Mouse (Mus musculus) heart, adult 11 months (tissue): ENCODE measurements around the gene Hoxd4.

Experiments
- DNase-seq: peaks from one replicate; pipeline ENCODE4 v3.0.0; 2022

The Hoxd4 gene

GRCm38 (mm10) chr2:74679596-74679971, 32.1 kb upstream of the Hoxd4 start:
- peak; percentile 79 for DNase-seq

- DNase-seq = no peak
These were observed 31.7 kb upstream of the Hoxd4 start for GRCm38 (mm10) chr2:74679980-74680379.

- peak; percentile 53 for DNase-seq
These were observed 30.9 kb upstream of the Hoxd4 start for GRCm38 (mm10) chr2:74680561-74681398.

DNA sequence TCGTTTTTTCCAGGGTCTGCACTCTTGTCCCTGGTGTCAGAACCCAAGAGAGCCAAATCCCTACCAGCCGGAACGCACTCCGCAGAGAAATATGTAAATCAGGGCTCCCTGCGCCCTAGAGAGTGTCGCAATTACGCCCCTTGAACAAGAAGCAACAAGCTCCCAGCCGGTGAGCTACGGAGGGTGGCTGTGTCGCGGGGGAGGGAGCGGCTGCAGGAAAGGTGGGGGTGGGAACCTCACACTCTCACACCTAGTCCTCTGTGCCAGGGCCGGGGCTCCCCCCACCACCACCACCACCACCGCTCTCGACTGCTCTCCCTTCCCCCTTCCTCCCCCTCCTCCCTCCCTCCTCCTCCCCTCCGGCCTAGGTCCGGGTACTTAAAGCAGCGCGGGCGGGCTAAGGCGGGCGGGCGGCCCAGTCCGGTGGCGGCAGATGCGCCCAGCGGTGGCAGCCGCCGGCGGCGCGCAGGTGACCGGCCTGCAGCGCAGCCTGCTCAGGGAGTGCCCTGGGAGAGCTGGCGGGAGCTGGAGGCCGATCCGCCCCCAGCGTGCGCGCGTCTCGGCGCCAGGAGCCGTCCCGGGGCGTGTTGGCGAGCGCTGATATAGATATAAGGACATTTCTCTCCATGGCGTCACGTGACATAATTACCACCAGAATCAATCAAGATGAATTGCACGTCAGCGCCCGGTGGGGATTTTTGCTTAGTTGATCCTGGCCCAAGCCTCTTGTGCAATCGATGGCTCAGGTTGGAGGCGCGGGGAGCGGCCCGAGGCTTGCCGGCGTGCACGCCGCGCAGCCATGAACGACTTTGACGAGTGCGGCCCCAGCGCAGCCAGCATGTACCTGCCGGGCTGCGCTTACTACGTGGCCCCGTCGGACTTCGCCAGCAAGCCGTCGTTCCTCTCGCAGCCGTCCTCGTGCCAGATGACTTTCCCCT, 29.9 kb upstream of the Hoxd4 start:
- DNase-seq = peak; percentile 89

DNA sequence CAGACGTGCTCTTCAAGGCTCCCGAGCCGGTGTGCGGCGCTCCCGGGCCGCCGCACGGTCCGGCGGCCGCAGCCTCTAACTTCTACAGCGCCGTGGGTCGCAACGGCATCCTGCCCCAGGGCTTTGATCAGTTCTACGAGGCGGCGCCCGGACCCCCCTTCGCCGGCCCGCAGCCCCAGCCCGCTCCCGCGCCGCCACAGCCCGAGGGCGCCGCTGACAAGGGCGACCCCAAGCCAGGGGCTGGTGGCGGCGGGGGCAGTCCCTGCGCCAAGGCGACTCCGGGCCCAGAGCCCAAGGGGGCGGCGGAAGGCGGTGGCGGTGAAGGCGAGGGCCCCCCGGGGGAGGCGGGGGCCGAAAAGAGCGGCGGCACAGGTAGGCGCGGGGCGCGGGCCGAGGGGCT, 28.9 kb upstream of the Hoxd4 start:
- peak; percentile 76 for DNase-seq

GRCm38 (mm10) chr2:74683471-74683951, 28.2 kb upstream of the Hoxd4 start:
- peak; percentile 82 for DNase-seq

DNA sequence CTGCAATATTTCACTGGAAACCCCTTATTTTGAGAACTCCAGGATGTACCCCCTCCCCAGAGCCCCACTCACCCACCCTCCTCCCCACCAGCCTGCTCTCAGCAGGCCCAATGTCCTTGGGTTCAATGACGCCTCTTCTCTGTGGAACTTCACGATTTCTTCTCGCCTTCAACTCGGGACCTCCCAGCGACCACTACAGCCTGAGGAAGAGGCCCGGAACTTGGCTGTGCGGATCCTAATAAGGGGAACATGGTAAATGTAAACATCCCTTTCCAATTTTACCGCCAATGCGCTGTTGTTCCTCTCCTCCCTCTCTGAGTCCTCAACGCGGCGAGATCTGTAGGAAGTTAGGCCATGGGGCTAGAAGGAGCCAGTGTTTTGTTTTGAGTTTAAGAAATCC, 27.6 kb upstream of the Hoxd4 start:
- DNase-seq = no peak

DNA sequence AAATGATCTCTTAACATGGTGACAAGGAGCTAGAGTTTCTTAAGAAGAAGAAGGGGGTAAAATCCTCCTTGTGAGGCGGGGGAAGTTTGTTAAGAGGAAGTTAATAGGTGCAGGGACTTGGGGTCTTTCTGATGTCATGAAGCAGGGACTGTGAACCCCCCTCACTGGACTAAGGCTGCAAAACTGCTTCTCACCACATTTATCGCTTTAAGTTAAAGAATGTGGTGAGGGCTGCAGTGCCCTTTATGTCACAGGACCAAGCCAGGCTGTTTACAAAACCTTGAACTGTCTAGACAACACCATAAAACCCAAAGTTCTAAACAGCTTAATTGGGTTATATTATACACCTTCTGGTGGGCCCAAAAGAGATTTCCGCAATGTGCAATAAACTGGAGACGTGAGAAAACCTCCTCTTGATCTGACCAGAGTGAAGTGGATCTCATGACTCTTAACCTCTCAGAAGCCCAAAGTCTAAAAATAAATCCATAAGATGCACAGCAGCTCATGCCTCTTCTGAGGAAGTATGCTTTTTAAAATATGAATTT, 26.6 kb upstream of the Hoxd4 start:
- DNase-seq = peak; percentile 28

DNA sequence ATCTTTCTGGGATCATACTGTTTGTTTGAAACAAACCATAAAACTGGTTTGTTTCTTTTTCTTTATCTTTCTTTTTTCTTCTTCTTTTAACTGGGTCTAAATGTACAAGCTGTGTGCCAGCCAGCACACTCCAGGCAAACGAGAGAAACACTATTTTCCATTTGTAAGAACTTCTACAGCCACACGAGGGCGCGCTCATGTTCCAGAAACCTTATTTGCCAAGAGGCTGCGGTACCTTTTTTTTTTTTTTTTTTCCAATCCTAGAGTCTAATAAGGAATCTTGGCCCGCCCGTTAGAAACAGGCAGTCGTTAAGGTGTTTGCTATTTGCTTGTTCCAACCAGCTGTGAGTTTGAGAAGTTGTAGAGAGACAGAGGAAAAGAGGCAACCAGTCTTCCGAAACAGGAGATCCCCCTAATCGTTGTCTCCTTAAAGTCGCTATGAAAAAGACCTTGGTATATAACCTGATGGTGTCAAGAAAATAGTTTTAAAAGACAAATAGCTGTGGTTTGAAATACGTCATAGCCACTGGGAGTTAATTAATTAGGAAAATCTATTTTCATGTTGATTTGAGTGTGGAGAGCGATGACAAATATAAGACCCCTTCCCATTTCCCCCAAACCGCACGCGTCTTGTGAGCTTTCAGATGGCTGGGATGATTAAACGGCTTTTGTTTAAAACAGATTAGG, 25.3 kb upstream of the Hoxd4 start:
- DNase-seq = peak; percentile 82

DNA sequence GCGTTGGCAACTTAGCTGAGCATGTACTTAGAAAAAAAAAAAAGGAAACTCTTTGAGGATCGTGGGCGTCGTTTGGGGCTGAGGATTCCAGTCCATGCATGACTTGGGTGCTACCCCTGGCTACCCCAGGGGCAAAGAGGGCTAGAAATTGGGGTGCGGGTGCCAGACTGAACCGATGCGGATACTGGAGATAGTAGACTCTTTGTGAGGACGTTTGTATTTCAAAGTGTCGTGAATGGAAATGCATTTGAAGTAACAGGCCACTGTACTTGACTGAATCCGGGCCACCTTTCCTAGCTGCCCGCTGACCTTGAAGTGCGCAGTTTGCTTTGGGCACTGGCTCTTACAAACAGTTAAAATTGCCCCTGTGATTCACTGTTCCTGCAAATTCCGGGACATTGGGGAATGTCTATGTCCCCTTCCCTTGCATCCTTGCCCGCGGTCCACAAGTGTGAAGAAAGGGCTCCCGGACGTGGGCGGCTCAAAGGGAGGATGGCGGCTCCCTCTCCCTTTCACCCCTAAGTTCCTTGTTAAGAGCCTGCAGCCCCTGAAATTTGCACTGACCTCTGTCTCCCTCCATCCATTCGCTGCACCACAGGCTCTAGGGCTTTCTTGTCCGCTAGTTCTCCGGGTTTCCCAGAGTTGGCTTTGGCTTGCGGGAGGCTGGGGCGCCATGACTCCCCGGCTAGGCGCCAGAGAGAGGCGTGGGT, 24.6 kb upstream of the Hoxd4 start:
- peak; percentile 79 for DNase-seq

DNA sequence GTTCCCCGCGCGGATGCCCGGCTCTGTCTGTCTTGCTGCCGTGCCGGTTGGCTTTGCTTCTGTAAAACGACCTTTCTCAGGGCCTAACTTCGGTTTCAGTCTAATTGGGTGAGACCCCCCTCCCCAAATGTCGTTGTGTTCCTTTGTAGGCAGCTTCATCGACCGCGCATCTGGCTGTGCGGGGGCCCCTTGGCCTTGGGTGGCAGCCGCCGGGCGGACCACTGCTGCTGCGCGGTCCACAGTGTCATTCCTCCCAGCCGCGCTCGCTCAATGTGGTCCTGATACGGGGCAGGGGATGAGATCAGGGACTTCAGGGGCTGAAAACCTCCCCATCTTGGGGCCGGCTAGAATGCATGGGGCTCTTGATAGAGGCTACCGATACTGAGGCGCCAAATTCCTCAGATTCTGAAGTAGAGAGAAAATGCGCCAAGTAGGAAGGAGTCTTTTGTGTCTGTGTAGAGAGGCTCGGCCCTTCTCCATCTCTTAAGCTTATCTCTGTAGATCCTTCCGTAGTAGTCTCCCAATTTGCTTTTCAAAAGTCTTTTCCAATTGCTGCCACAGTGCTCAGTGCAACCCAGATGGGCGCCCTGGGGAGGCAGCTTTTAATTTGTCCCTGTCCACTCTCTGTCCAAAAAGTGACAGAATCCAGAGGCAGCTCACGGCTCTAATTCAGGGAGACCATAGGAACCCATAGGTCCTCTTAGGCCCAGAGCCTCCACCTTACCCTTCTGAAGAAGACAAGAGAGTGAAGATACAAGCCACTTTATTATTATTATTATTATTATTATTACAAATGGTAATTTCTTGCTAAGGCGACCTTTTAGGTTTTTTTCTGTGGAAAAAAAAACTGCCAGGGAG, 23.8 kb upstream of the Hoxd4 start:
- DNase-seq = peak; percentile 87

- peak; percentile 73 for DNase-seq
These were observed 22.7 kb upstream of the Hoxd4 start for GRCm38 (mm10) chr2:74688795-74689573.

- DNase-seq = peak; percentile 76
These were observed 22.0 kb upstream of the Hoxd4 start for GRCm38 (mm10) chr2:74689574-74690337.

GRCm38 (mm10) chr2:74690338-74690716, 21.4 kb upstream of the Hoxd4 start:
- no peak for DNase-seq

DNA sequence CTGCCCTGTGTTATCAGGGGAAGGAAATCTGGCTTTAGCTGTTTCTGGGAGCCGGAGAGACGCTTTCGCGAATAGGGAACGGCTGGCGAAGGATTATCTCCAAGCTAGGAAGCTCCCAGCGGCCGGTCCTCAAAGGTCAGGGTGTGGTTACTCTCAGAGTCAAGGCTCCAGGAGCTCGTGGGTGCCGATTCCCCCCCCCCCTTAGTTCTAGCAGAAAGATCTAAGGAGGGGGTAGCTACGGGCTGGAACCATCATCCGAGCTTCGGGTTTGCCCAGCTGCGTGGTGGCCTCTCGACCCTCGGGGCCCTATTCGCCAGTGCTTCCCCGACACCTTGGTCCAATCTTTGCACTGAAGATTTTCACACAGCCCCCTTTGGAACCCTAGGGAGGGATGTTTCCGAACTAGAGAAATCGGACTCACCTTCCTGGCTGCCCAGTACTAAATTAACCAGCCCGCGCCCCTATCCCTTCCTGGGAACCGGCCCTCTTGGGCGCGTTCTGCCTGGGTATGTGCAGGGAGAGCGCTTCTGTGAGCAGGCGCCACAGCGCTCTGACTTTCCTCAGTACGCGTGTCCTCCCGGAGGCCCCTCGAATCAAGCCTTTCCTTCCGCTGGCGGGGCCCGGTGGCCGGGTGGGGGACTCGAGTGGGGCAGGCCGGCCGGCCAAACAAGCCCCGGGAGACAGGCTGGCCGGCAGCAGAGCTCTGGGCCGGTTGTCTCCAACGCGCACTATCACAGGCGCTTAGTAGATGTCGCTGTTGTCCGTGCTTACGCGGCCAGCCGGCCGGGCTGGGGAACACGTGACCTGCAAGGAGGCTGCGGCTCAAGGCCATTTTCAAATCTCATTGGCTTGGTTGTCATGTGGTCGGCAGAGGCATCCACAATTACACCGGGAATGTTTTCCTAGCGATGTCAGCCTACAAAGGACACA, 20.4 kb upstream of the Hoxd4 start, which contains the start of gene Hoxd10:
Gene Hoxd10 (plus strand): TSS at position 903 of the 930 bp plus-strand sequence.
- peak; percentile 96 for DNase-seq

DNA sequence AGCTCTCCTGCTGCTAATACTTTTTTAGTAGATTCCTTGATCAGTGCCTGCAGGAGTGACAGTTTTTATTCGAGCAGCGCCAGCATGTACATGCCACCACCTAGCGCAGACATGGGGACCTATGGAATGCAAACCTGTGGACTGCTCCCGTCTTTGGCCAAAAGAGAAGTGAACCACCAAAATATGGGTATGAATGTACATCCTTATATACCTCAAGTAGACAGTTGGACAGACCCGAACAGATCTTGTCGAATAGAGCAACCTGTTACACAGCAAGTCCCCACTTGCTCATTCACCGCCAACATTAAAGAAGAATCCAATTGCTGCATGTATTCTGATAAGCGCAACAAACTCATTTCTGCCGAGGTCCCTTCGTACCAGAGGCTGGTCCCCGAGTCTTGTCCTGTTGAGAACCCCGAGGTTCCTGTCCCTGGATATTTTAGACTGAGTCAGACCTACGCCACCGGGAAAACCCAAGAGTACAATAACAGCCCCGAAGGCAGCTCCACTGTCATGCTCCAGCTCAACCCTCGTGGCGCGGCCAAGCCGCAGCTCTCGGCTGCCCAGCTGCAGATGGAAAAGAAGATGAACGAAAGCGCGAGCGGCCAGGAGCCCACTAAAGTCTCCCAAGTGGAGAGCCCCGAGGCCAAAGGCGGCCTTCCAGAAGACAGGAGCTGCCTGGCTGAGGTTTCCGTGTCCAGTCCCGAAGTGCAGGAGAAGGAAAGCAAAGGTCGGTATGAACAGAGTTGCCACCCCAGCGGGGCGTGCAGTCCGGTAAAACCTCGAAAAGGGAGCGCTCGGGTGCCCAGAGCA, 19.5 kb upstream of the Hoxd4 start:
- no peak for DNase-seq

GRCm38 (mm10) chr2:74692808-74693431, 18.8 kb upstream of the Hoxd4 start:
- DNase-seq = peak; percentile 72
